Mouse (Mus musculus): ENCODE measurements around the gene Grm7.

Gene Grm7

GRCm38 (mm10) chr6:111558588-111558987, 913.2 kb downstream of the Grm7 start:
- DNase-seq (ENCODE audit: low read depth, low spot score), result no peak

DNA sequence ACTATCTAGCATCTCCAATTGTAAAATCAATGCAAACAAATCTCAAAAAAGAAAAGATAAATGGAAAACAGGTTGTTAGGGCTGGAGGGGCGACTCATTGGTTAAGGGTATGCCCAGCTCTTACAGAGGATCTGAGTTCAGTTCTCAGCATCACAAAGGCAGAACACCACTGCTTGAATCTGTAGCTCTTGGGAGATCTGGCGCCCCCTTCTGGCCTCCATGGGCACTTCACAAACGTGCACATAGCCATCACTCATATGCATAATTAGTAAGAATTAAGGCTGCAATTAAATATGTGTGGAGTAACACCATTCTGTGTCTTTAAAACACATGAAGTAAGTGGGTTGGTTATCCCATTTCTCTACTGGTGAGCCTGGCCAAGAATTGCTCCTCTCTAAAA, 914.1 kb downstream of the Grm7 start:
- peak; percentile 38 for DNase-seq (ENCODE audit: low read depth, low spot score)

GRCm38 (mm10) chr6:111561347-111561746, 916.0 kb downstream of the Grm7 start:
- DNase-seq (ENCODE audit: low read depth, low spot score), result no peak

DNA sequence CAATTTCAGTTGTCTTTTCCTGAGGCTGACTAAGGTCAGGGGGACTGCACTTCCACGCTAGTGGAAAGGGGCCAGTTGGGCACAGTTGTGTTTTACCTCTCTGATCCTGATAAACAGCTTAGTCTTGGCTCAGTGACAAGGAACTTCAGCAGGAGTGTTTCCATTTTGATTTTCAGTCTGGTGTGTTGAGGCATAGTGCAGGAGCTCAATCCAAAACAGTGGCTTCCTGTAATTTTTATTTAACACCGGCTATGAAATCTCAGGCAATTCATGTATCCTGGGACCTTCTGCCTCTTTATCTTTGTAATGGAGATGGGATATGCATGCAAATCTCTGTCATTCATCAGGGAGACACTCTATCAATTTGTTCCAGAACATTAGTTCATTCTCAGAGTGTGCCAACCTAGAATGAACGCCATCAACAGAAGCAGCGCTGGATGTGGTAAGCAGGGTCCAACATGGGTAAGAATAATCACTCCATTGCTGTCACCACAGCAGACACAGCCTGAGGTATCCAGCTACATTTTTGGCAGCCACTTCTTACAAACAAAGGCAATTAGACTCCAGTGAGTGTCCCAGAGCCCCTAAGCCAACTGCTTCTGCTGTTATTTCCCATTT, 926.2 kb downstream of the Grm7 start:
- DNase-seq (ENCODE audit: low read depth, low spot score), result no peak

GRCm38 (mm10) chr6:111584851-111585250, 939.5 kb downstream of the Grm7 start:
- no peak for DNase-seq (ENCODE audit: low read depth, low spot score)

DNA sequence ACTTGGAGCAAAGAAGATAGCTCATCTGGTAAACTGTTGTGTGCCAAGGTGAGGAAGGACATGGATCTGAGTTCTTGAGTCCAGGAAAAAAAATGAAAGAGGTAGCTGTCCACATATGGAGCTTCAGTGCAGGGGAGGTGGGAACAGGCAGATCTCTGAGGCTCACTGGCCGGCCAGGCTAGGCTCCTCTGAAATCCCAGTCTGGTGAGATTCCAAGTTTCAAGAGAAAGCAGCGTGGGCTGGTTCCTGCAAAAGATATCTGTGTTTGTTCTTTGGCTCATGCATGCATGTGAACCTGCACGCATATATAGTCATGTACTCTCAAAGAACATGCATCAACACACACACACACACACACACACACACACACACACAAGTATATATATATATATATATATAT, 942.2 kb downstream of the Grm7 start:
- DNase-seq (ENCODE audit: low read depth, low spot score), result no peak

DNA sequence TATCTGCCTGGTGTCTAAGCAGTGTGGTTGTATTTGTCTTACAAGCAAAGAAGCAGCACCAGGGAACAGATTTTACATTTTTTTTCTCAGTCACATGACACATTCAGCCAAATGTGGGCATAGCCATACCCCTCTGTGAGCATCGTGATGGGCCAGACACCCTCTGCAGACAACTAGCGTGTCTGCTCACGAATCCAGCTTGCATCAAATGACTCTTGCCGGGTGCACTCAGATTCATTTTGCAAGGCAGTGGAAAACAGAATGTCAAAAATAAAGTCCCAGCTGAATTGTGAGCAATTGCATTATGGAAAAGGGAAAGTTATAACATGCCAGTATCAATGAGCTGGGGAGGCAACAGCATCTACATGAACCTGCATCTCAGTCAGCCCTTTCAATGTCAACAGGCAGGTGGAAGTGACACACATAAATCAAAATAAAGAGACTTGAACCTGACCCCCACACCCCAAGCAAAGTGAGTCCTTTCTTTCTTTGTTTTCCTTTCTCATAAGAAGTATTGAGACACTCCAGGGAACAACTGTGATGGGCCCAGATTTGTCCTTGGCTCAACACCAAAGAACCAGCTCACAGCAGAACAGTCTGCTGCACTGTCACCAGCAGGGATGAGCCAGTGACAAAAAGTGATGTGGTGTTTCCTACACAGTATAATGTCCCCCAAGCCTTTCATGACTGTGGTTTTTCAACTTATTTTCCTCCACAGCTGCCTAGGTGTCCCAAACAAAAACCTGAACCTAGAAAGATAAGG, 956.7 kb downstream of the Grm7 start:
- DNase-seq (ENCODE audit: low read depth, low spot score), result no peak

GRCm38 (mm10) chr6:111610396-111610795, 965.0 kb downstream of the Grm7 start:
- DNase-seq (ENCODE audit: low read depth, low spot score), result peak; percentile 56

GRCm38 (mm10) chr6:111613834-111614233, 968.5 kb downstream of the Grm7 start:
- DNase-seq (ENCODE audit: low read depth, low spot score), result no peak

All from ZHBTc4 (cell line).